Mouse (Mus musculus): Measurements from ENCODE around the gene Bean1.

- TF ChIP-seq CTCF (IDR thresholded peaks at IDR 0.05; ENCODE audit: insufficient read depth, low read depth, low read length) = no peak
- no peak for TF ChIP-seq POLR2A (IDR thresholded peaks at IDR 0.05; ENCODE audit: insufficient read depth, low read depth, low read length)
Measured at GRCm38 (mm10) chr8:104172420-104172819, 2.2 kb downstream of the Bean1 start.
